Mouse (Mus musculus) testis, adult 2 months (tissue): Measurements from ENCODE around the gene Ublcp1.

Experiments
- CTCF ChIP-seq: fragments of 200-500 bp; IDR thresholded peaks from 2 replicates; pipeline ENCODE4 v1.5.1; 2012; ENCODE audit warnings: low read depth, mild to moderate bottlenecking, inconsistent platforms, low read length, moderate library complexity; ENCODE audit not compliant: control insufficient read depth, insufficient read depth, insufficient replicate concordance
- POLR2A ChIP-seq: fragments of 200-500 bp; IDR thresholded peaks from 2 replicates; pipeline ENCODE4 v1.6.1; 2012; ENCODE audit warnings: low read depth, mild to moderate bottlenecking, inconsistent platforms, low read length, moderate library complexity; ENCODE audit not compliant: control insufficient read depth

DNA sequence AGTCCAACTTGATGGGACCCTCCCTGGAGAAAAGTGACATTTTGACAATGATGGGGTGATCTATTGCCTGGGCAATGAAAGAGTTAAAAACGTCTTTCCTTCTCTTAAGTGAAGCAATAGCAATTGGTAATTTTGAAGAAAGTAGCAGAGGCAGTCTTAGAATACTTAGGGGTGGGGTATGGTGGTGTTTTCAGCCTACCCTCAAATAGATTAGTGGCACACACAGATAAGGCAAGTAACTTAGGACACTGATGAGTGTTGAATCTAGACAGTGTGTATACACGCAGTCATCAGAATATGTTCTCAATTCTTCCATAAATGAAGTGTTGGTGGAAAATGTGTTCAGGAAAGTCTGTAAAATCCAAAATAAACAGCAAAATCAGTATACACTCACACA lies 42.7 kb upstream of the Ublcp1 start:
- TF ChIP-seq CTCF, result no peak
- no peak for TF ChIP-seq POLR2A
